Mouse (Mus musculus) liver, adult 2 months (tissue): Measurements from ENCODE around the gene Tefm.

Experiments
- CTCF ChIP-seq: fragments of 200-500 bp; IDR thresholded peaks from 2 replicates; pipeline ENCODE4 v1.5.1; 2011; ENCODE audit warnings: low read depth, low read length, control low read depth
- POLR2A ChIP-seq: fragments of 200-500 bp; IDR thresholded peaks from 2 replicates; pipeline ENCODE4 v1.6.1; 2011; ENCODE audit warnings: low read length, control low read depth; ENCODE audit not compliant: insufficient read depth; ENCODE audit errors: extremely low read depth

DNA sequence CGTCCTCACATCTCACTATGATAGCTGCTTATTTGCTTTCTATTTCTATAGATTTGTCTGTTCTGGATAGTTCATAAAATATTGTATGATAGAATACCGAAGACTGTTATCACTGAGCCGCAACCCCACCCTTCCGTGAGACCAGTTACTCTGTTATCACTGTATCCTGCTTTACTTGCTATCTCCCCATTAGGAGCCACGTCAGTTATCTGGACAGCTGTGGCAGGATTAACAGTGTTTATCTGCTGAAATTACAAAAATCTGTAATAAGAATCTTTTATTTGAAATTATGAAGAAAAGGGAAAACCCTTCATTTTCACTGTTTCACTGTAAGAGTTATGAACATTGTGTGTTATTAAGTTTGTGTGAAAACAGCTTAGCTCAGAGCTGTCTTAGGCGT is 40.7 kb downstream of the Tefm start:
- no peak for TF ChIP-seq CTCF
- TF ChIP-seq POLR2A, result no peak
